Mouse (Mus musculus): ENCODE results near the gene Lman2l. TPM values are rescaled to one million over a fixed set of nuclear protein-coding genes. Genes with fewer than 3 reads are reported as not detected.

Lman2l gene
- total RNA-seq, 2 experiments from 2014 or later, result 50.1 to 51.2 TPM

DNA sequence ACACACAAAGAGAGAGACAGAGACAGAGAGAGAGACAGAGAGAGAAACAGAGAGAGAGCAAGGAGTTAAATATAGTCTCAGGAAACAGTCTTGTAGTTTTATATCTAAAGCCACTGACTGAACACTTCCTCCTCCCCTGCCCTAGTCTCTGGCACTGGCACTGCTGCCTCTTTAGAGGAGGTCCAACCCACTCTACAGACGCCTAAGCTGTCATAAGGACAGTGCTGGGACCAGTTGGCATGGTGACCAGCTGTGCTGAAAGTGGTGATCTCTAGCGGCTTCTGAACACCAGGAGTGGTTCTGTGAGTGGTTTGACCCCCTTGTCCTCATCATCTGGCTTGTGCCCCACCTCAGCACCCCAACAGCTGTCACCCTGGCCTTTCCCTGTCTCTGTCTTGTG is 16.8 kb upstream of the Lman2l start:
- no peak for DNase-seq (ENCODE audit: low spot score in 2 of 2)

DNA sequence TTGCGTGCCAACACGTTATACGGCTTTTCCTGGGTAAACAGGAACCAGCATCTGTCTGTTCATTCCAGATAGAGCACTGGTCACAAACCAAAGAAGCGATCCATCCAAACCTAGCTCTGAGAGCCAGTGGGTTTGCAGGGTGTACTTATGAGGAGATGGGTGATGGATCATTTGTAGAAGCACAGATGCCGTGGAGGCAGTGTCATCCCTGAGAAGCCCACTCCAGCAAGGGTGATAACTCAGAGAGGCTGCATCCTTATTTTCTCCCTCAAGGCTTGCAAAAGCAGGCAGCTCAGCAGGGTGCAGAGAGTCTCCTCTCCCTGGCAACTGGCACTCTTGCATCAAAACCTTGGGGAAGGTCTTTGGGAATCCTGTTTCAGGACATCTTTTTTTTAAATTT is 13.1 kb upstream of the Lman2l start:
- DNase-seq (ENCODE audit: low spot score in 2 of 2), result no peak

DNA sequence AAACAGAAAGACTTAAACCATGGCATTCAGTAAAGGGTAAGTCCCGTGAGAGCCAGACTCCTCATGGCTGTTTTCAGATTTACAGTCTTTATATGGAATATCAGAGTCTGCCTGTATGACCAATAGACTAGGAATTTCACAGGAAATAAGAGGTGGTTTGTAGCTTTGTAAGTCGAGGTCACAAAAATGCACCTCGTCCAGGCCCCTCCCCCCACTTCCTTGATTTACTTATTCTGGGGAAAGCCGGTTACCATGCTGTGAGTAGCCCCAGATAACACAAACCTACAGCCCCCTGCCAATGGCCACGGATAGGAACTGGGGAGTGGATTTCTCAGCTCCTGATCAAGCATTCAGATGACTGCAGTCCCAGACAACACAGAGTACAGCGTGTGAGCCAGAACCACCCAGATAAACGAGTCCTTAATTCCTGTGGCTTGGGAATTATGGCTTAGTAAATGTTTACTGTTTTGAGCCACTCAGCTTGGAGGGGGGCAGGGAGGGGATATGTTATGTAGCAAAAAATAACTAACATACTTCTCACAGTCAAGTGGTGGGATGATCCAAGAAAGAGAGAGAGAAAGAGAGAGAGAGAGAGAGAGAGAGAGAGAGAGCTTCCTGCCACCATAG is 12.4 kb upstream of the Lman2l start:
- no peak for DNase-seq (ENCODE audit: low spot score in 2 of 2)

DNA sequence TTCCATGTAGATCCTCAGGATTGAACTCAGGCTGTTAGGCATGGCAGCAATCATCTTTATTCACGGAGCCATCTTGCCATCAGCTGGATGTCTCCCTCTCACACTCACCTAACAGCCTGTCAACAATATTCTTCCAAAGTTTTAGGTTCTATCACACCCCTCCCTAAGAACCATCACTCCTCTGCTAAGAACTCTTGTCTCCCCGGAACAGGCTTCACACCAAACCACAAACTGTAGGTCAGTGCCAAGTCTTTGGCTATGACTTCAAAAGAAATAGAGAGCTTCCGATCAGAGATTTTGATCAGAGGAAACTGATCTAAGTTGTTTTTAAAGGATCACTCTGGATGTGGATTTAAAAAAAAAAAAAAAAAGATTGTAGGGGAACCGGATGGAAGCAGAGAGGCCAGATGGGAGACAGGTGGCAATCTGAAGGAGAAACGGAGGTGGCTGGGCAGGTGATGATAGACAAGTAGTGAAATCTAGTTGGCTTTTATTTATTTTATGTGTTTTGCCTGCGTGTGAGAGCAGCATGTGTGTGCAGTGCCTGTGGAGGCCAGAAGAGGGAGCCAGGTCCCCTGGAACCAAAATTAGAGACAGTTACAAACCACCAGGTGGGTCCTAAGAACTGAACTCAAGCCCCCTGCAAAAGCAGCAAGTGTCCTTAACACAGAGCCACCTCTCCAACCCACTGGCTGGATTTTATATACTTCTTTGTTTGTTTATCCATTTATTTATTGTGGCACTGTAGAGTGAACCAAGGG is 9.2 kb upstream of the Lman2l start:
- no peak for DNase-seq (ENCODE audit: low spot score in 2 of 2)

DNA sequence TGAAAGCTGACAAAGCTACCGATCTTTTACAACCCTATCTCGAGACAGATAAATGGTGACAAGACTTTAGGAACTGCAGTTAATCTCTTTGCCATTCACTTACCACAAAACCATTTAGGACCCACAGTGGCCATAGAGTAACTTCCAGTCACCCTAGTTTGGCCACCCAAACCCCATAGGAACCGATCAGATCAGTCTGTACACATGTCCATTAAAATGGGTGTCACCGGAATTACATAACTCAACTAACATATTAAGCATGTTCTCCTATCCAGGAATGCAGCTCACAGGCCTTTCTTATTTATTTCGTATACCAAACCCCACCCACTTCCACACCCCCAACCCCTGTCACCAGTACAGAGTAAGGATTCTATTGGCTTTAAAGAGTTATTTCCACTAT is 1.8 kb upstream of the Lman2l start:
- DNase-seq (ENCODE audit: low spot score in 2 of 2), result no peak

DNA sequence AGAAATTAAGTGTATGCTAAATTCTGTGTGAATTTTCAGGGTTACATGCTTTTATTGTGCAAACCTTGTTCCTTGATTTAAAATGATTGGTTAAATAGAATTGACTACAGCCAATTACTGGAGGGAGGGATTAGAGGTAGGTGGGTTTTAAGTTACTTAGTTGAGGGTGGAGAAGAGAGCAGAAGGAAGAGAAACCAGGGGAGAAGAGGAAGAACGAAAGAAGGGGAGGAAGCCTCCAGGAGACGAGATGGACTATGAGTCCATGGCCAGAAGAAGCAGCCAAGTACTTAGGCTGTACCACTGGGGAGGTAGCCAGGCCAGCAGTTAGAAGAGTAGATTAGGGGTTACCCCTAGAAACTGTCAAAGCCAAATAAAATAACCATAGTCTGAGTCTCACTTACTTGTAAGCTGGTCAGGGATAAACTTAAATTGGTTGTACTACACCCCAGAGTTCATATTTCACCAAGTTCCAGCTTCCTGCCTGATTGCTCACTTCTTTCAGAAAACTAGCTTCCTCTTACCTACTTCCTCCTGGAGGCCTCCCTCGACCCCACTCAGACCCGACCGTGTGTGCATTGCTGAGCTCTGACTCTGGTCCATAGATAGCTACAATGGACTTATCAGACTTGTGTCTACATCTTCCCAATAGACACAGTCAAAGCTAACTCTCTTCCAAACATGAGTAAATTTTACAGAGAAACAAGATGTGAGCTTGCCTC is 1.2 kb upstream of the Lman2l start:
- DNase-seq (ENCODE audit: low spot score in 2 of 2), result no peak

DNA sequence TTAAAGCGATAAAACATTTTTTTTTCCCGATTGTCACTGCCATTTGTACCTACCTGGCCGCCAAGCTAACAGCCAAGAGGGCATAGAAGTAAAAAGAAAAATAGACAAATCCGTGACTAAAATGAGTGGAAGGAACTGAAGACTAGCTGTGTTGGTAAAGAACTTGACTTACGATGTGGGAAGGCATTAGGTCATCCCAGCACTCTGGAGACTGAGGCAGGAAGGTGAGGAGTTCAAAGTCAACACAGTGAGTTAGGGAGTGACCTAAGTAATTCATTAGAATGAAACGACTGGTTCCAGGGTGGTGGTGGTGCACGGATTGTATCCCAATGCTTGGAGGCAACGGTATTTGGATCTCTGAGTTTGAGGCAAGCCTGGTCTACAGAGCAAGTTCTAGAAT is 437 bp upstream of the Lman2l start:
- no peak for DNase-seq (ENCODE audit: low spot score in 2 of 2)

DNA sequence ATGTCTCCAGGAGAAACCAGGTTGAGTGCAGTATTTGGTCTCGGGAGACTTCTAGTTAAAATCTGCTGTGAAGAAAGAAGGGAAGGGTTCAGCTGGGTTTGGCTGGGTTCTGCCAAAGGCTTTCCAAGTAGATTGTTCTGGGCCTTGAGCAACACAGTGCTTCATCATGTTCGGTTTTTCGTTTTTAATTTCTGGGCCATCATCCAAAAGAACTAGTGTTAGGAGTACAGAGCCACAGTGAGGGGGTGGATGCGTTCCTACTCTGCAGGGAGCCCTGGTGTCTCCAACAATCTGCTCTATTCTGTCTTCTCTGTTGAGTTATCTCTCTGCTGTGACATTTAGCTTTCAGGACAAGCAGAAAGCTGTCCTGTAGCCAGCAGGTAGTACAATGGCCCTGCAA is 4.0 kb downstream of the Lman2l start:
- DNase-seq (ENCODE audit: low spot score in 2 of 2), result peak; percentile 20 to 32

DNA sequence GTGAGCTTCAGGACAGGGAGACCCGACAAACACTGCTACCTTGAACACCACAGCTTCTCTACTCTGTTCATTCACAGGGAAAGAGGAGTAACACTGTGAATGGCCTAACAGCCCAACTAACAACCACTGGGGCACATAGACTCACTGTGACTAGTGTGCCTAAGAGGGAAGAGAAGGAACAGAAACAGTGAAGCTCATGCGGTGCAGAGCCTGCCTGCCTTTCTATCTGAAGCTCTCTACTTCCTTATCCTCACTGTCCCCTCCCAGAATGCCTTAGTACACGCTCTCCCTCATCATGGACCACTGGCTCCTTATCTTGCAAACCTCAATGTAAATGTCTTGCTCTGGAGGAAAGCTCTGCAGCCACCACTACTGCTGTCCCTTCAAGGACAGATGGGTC is 7.8 kb downstream of the Lman2l start:
- DNase-seq (ENCODE audit: low spot score in 2 of 2), result no peak

DNA sequence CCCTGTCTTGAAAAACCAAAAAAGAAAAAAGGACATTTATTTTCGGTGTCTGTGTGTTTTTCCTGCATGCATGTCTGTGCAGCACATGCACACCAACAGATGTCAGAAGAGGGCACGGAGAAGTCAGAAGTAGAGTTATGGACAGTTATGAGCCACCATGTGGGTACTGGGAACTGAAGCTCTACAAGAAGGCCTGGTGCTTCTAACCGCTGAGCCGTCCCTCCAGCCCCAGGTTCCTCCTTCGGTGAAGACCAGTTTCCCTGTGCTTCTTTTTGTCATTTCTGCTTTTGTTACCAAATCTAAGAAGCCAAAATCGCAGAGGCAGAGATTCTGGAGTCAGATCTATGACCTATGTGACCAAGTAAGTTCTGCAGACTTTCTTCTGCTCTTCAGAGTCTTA is 8.6 kb downstream of the Lman2l start:
- no peak for DNase-seq (ENCODE audit: low spot score in 2 of 2)

DNA sequence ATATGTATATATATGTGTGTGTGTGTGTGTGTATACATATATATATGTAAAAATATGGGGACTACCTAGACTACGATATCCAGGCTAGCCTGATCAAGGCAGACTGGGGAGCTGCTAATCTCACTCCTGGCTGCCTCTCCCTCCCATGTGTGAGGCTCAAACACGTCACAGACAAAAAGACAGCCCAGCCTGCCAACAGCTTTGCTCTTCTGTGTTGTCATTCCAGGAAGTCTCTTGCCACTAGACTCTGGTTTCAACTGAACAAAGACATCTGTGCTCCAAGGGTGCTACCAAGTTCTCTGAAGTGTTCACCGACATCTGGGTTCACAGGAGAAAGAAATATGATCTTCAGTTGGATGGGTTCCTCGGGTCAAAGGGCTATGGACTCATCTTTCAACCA is 10.0 kb downstream of the Lman2l start:
- DNase-seq (ENCODE audit: low spot score in 2 of 2), result no peak

DNA sequence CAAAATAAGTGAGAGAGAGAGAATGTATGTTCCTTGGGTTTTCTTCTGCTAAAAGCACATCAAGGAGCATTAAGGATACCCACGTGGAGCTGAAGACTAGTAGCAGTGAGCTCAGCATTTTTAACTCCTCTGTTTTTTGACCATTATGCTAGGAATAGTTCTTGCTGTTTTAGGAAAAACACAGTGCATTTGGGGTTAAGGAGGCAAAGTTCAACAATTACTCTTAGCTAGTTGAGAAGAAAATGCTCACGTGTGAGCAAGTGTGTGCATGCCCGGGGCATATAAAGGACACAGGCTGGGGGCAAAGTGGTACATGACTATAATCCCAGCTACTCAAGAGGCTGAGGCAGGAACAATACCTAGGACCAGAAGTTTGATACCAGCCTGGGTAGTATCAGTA is 11.5 kb downstream of the Lman2l start:
- no peak for DNase-seq (ENCODE audit: low spot score in 2 of 2)

DNA sequence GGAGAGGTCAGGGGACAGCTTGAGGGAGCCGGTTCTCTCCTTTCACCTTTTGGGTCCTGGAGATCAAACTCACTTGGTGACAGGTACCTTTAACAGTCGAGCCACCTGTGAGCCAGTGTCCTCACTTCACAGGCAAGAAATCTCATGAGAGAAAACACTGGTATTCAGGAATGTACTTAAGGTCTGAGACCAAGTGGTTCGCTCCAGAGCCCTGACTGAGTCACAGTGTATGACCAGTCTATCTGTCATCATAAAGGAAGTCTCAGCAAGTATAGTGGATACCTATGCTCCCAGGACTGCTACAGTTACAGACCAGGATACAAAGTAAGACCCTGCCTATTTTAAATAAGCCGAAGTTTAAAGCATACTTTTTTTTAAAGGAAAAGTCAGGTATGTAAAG is 12.1 kb downstream of the Lman2l start:
- DNase-seq (ENCODE audit: low spot score in 2 of 2), result no peak

DNA sequence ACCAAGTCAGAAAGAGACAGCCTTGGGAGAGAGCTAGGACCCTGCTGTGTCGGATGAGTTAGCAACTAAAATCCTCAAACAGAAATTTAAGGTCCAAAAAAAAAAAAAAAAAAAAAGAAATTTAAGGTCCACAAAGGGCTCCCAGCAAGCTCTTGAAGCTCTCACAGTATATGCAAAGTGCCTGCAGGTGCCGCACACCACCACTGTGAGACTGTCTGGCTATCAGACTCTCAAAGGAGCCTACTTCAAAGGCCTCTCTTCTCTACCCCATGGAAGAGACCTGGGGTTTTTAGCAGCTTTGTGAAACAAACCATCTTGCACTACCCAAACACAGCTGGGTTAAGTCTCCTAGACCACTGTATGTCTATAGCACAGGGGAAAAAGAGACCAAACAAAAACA is 15.6 kb downstream of the Lman2l start:
- no peak for DNase-seq (ENCODE audit: low spot score in 2 of 2)

DNA sequence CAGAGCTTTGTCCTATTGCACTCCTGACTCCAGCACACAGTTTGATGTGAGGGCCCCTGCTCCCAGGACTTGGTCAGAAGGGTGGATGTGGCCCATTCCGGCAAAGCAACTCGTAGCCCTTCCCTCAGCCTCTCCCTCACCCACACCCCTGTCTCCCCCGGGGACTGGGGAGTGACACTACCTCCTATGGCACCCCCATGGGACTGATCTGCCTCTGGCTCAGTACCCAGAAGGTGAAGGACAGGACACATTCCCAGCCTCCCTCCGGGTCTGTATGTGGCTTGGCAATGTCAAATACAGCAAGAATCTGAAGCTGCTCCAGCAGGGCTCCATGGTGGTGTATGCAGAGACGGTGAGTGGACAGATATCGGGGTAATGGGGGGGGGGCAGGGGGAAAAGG is 40.5 kb downstream of the Lman2l start:
- DNase-seq (ENCODE audit: low spot score in 2 of 2), result no peak

DNA sequence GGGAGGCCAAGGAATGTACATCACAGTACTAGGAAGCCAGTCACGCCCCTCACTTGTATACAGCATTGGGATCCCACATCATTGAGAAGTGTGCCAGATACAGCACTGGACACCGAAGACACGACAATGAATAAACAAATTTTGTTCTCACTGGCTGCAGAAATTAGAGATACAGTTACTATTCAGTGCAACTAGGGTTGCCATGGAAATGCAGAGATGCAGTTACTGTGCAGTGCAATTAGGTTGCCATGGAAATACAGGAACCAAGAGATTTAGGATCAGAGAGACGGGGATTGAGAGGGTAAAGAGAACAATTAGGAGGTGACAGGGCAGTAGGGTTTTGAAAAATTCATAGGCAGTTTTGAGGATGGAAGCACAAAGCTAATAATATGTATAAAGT is 43.6 kb downstream of the Lman2l start:
- no peak for DNase-seq (ENCODE audit: low spot score in 2 of 2)

DNA sequence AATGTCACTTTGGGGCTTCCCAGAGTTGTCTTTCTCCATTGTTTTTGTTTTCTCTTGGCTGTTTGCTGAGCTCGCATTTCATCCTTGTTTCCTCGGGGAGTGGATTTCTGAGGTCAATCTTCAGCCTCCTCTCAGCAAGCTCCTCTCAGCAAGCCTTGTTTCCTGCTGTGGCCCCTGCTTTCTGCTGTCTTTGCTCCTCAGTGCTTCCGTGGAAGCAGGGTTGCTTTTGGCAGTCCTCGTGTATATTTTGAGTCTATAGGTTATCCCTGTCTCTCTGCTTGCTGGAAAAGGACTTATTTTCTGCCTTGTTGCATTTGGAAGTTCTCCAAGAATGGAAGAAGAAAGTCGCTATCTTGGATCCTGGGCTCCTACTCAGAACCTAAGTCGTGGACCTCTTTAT is 48.0 kb downstream of the Lman2l start:
- no peak for DNase-seq (ENCODE audit: low spot score in 2 of 2)

DNA sequence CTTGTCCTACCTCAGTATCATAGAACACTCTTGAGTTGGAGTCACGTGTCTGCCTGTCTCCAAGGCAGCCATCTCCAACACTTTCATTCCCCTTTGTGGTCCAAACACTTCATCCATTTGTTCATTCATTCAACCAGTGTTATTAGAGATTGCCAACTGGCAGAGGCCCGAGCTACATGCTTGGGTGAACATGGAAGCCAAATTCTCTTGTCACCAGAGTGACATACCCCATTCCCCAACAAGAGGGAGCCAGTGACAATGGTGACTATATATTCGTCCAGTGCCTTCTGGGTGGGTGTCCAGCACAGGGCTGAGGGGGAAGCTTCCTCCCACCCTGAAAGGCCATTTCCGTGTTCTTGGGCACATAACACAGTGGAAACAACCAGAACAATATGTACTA is 65.5 kb downstream of the Lman2l start:
- peak in 1 of 2 experiments; percentile 27 for DNase-seq (ENCODE audit: low spot score in 2 of 2)

DNA sequence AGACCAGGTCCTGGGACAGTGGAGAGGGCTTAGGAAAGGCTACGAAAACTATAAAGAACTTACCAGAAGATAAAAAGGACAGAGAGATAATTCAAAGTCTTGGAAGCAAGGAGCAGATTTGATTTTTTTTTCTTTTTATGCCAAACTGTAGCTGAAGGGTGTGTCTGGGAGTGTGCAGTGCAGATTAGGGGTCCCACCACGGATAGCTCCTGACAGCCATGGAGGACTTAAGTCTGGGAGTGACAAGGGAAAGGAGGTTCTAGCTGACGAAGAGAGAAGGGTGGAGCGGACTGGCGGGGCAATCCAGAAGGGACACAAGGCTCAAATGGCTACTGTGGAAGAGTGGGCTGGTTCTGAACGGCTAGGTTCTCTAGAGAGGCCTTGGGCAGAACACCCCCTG is 66.2 kb downstream of the Lman2l start:
- DNase-seq (ENCODE audit: low spot score in 2 of 2), result no peak

DNA sequence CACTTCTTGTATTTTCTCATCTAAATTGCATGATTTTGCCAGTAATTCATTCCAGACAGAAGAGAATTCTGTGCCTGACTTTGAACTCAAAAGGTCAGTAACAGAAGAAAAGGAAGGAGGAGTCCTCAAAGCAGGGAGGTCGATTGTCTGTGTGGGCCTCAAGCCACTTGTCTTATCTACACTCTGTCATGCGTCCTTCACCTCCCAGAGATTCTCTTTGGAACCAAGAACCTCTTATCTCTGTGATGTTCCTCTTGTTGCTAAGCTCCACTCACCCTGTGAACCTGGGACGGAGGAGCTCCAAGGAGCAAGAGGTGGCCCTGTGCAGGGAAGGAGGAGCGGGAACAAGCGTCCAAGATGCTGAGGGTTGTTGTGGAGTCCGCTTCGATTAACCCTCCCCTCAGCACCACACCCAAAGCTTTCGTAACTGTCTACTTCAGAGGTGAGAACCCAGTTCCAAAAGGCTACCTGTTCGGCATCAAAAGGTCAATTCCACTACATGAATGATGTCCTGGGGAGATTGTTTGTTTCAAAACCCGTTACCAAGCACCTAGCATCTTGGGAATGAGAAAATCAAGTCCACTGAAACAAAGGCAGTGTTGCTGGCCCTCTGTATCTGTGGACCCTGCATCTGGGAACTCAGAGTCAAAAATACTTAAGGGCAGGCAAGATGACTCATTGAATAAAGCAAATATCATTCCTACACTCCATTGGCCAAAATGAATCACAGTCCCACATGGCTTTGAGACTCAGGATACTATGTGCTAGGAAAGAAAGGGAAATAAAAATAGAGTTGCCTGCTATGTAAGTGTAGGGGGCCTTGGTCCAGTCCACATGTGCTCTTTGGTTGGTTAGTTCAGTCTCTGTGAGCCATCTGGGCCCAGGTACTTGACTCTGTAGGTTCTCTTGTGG is 72.9 kb downstream of the Lman2l start, which contains the start of gene Fer1l5:
Fer1l5 (plus strand) TSS at position 358 of the 912 bp plus-strand sequence.
- no peak for DNase-seq (ENCODE audit: low spot score in 2 of 2)

DNA sequence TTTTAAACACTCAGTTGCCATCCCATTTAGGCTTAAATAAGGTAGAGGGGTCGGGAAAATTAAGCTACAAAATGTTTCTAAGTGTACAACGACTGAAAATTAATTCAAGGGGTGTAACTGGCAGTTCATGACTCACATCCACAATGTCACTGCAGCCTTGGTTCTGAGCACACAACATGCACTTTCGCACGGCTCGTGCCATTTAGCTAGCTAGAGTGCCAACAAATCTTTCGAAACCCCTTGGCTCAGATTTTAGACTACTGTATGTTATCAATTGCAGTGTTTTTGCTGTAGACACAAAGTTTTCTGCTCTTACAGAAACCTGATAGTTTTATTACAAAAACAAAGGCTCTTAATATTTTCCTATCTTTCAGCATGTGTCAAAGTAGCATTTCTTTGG is 74.2 kb downstream of the Lman2l start:
- DNase-seq (ENCODE audit: low spot score in 2 of 2), result no peak

All from layer of hippocampus, postnatal 10 days (tissue).